Mouse (Mus musculus) liver, embryonic 13.5 days (tissue): ENCODE results near the gene Vamp1. TPM values are rescaled to one million over a fixed set of nuclear protein-coding genes. Genes with fewer than 3 reads are reported as not detected.

Experiments
- ATAC-seq: fragments of 200-750 bp; cut with Nextera tagmentation; 2 replicates; pipeline ENCODE4 v1.8.0; 2017; ENCODE audit warnings: low read depth, mild to moderate bottlenecking, moderate number of reproducible peaks, moderate library complexity
- DNase-seq: peaks from one replicate; pipeline ENCODE4 v3.0.0; 2022
- H3K27ac ChIP-seq: fragments of 300-500 bp; sonication (generic); 2 replicates; pipeline ENCODE4 v1.5.1; 2015; ENCODE audit warnings: moderate library complexity, mild to moderate bottlenecking, inconsistent platforms
- H3K27me3 ChIP-seq: fragments of 300-500 bp; sonication (generic); 2 replicates; pipeline ENCODE4 v1.6.1; 2015; ENCODE audit warnings: mild to moderate bottlenecking, inconsistent platforms
- H3K36me3 ChIP-seq: fragments of 300-500 bp; sonication (generic); 2 replicates; pipeline ENCODE4 v1.6.1; 2015; ENCODE audit warnings: mild to moderate bottlenecking, inconsistent platforms
- H3K4me1 ChIP-seq: fragments of 300-500 bp; sonication (generic); replicated peaks from 2 replicates; pipeline ENCODE4 v1.6.1; 2015; ENCODE audit warnings: inconsistent platforms
- H3K4me2 ChIP-seq: fragments of 300-500 bp; sonication (generic); 2 replicates; pipeline ENCODE4 v1.6.1; 2015; ENCODE audit warnings: inconsistent platforms, mild to moderate bottlenecking, moderate library complexity
- H3K4me3 ChIP-seq: fragments of 300-500 bp; sonication (generic); replicated peaks from 2 replicates; pipeline ENCODE4 v1.5.1; 2015; ENCODE audit warnings: mild to moderate bottlenecking, inconsistent platforms
- H3K9ac ChIP-seq: fragments of 300-500 bp; sonication (generic); 2 replicates; pipeline ENCODE4 v1.6.1; 2015; ENCODE audit warnings: mild to moderate bottlenecking, inconsistent platforms
- H3K9me3 ChIP-seq: fragments of 300-500 bp; sonication (generic); replicated peaks from 2 replicates; pipeline ENCODE4 v1.6.1; 2016; ENCODE audit warnings: inconsistent platforms
- WGBS: fragments of 180-500 bp; shearing (Covaris S2); methylation state at CpG from one replicate; pipeline ENCODE4 v1.1.7; 2015; ENCODE audit not compliant: insufficient replicate concordance; 5-methylcytosine and 5-hydroxymethylcytosine counted together
- polyA plus RNA-seq: library from polyadenylated mRNA; unstranded; fragments of >200 nt; fragmentation: Nextera tagmentation; extraction: Ambion mirVana; gene quantifications from 2 replicates; pipeline ENCODE4 v1.2.1, GENCODE M21; 2015

The Vamp1 gene
- polyA plus RNA-seq, 1 experiment from 2014 or later: 1.6 TPM

DNA sequence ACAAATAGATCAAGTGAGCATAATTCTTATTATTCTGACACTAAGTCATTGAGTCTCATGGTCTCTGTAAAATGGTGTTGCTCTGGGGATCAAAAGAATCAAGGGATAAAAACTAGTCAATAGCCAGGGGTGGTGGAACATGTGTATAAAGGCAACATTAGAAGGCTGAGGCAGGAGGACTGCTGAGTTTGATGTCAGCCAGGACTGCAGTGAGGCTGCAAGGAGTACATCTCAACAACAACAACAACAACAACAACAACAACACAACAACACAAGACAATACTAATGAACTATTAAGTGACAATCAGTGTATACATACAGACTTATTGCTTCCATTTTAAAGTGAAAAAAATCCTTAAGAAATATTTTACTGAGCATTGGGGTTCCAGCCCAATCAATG, 24.5 kb upstream of the Vamp1 start:
- H3K9ac ChIP-seq: peak overlapping the region; percentile 92
- H3K4me1 ChIP-seq: peaks cover 46% of the 10 kb centered on the region
- no peak for ATAC-seq
- no peaks in the 10 kb centered on the region for H3K27me3 ChIP-seq
- H3K36me3 ChIP-seq: peaks cover 65% of the 10 kb centered on the region
- peak overlapping the region; percentile 75 for H3K4me2 ChIP-seq
- peak overlapping the region; percentile 83 for H3K4me3 ChIP-seq
- no peaks in the 10 kb centered on the region for H3K9me3 ChIP-seq
- H3K27ac ChIP-seq: peak overlapping the region; percentile 100
- DNase-seq: no peak

DNA sequence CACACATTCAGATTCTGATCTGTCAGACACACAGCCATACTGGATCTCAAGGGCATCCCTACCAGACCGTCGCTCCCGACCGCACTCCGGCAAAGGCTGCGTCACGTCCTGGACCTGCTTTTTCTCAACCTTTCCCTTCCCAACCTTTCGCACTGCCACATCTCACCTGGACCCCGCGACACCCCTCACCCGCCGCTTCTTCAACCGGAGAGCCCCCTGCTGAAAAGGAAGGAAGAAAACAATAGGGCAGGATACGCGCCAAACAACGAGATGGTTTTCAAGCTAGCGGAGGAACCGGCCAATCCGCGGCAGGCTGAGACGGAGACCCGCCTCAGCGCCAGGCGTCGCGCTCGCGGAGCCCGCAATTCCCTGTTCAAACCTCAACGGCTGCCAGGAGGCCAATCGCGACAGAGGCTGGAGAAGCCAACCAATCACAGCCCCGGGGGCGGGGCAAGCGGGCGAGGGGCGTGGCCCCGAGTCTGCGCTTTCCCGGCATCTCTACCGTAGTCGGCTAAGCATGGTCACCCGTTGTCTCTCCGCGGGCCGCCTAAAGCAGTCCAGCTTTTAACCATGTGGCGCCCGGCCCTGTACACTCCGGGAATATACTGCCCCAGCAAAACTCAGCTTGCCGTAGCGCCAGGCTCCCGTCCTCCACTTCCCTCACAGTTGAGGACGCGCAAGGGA, 23.9 kb upstream of the Vamp1 start, which contains the start of the genes Ncapd2 and Mrpl51:
TSS of gene Ncapd2 (minus strand) at position 370 of the 684 bp plus-strand sequence.
TSS of gene Mrpl51 (plus strand) at position 470 of the 684 bp plus-strand sequence.
- peak; percentile 90 for ATAC-seq
- peak within 1 kb of the TSS; percentile 75 for H3K4me2 ChIP-seq
- H3K27me3 ChIP-seq: no peaks in the 10 kb centered on the region
- WGBS: under 1% methylated on average over 54 of the region's 54 CpGs
- peak within 1 kb of the TSS; percentile 100 for H3K27ac ChIP-seq
- H3K9ac ChIP-seq: peak within 1 kb of the TSS; percentile 92
- peaks cover 58% of the 10 kb centered on the region for H3K36me3 ChIP-seq
- H3K4me1 ChIP-seq: peaks cover 46% of the 10 kb centered on the region
- peak; percentile 97 for DNase-seq
- H3K4me3 ChIP-seq: peak within 1 kb of the TSS; percentile 83
- H3K9me3 ChIP-seq: no peaks in the 10 kb centered on the region

DNA sequence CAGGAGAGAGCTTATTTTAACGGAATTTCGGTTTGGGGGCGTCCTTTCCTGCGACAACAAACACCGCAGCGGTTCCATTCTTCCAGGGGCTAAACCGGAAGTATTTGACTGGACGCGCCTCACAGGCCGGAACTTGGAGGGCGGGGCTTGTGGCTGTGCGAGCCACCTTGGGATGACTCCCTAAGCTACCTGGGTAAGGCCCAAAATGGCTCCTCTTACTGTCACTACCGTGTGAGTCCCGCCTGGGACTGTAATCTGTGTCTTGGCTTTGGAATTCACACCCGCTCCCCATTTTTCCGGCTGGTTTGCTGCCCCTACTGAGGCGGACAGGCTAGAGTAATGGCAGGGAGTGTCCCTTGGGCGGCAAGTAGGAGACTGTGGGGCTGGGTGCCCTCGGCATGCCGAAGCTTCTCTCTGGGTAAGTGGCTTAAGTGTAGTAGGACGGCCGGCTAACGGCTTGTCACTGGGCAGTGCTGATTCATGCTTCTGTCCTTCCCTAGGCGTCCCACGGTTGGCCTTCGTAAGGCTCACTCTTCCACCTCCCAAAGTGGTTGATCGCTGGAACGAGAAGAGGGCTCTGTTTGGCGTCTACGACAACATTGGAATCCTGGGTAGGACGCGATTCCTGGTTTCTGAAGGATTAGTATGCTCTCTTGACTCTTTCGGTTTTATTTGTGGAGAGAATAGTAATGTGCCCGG, 23.2 kb upstream of the Vamp1 start:
- Histone ChIP-seq H3K9ac (peak overlapping the region; percentile 92), H3K4me2 (peak overlapping the region; percentile 75), H3K4me3 (peak overlapping the region; percentile 83), H3K27me3 (no peaks in the 10 kb centered on the region), H3K36me3 (peaks cover 51% of the 10 kb centered on the region), H3K4me1 (peaks cover 46% of the 10 kb centered on the region), H3K27ac (peak overlapping the region; percentile 100), H3K9me3 (no peaks in the 10 kb centered on the region)
- WGBS: under 1% methylated on average over 34 of the region's 34 CpGs
- ATAC-seq: peak; percentile 88
- peak; percentile 89 for DNase-seq

DNA sequence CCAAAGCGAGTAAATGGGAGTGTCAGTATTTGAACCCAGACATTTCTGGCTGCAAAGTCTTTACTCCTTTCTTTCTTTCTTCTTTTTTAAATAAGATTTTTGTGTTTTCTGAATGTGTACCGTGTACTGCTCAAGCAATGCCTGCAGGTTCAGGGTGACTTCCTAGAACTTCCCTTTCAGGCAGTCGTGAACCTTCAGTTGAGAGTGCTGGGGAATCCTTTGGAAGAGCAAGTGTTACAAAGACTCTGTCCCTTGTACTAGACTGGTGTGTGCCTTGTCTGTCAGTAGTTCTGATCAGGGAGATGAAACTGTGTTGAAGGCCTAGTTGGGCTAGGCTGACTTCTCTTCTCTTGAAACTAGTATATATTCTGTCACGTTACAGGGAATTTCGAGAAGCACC, 22.5 kb upstream of the Vamp1 start:
- Histone ChIP-seq H3K9me3 (no peaks in the 10 kb centered on the region), H3K27me3 (no peaks in the 10 kb centered on the region), H3K4me2 (peak overlapping the region; percentile 75), H3K9ac (peak overlapping the region; percentile 92), H3K4me1 (peaks cover 39% of the 10 kb centered on the region), H3K36me3 (peaks cover 45% of the 10 kb centered on the region), H3K4me3 (peak overlapping the region; percentile 83), H3K27ac (peak overlapping the region; percentile 100)
- ATAC-seq (no peak), DNase-seq (no peak)
- 13% methylated on average over 5 of the region's 5 CpGs for WGBS

DNA sequence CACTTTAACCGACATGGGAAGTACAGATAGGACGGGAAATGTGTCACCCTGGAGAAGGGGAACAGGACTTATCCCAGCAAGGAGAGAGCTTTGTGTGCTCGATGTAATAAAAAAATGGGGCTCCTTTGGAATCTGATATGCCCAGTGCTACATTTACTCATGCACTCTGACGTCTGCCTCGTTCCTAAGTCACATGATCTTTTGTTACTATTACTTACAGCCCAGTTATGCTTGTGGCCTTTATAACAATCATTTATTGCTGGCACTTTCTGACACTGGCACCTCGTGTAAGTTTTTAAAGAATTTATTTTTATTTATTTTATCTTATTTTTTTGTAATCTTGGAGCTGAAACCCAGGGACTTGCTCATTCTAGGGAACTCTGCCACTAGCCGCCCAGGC, 22.0 kb upstream of the Vamp1 start:
- no peak for ATAC-seq
- Histone ChIP-seq H3K9me3 (no peaks in the 10 kb centered on the region), H3K27ac (peak overlapping the region; percentile 100), H3K27me3 (no peaks in the 10 kb centered on the region), H3K4me1 (peaks cover 34% of the 10 kb centered on the region), H3K4me2 (peak overlapping the region; percentile 75), H3K36me3 (peaks cover 39% of the 10 kb centered on the region), H3K4me3 (peak overlapping the region; percentile 83), H3K9ac (peak overlapping the region; percentile 92)
- 24% methylated on average over 7 of the region's 7 CpGs for WGBS
- DNase-seq: no peak

DNA sequence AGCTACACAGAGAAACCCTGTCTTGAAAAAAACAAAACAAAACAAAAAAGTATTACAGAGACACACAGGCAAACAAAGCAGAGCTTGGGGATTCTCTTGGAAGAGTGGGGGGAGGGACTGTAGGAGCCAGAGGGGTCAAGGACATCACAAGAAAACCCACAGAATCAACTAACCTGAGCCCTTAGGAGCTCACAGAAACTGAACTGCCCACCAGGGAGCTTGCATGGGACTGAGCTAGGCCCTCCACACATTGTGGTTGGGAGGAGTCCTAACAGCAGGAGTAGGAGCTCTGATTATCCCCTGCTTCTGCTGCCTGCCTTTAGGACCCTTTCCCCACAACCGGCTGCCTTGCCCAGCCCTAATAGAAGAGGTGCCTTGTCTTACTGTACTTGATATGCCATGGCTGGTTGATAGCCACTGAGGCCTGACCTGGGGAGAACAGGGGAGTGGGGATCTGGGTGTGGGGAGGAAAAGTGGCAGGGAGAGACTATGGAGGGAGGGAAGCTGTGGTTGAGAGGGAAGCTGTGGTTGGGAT, 19.7 kb upstream of the Vamp1 start:
- H3K9me3 ChIP-seq: no peaks in the 10 kb centered on the region
- no peak for DNase-seq
- H3K27ac ChIP-seq: no peak overlapping the region
- H3K4me1 ChIP-seq: peaks cover 14% of the 10 kb centered on the region
- H3K27me3 ChIP-seq: no peaks in the 10 kb centered on the region
- H3K9ac ChIP-seq: no peak overlapping the region
- H3K36me3 ChIP-seq: peaks cover 25% of the 10 kb centered on the region
- ATAC-seq: no peak
- no peak overlapping the region for H3K4me2 ChIP-seq
- no peak overlapping the region for H3K4me3 ChIP-seq
- WGBS: 48% methylated on average over 1 of the region's 1 CpGs

DNA sequence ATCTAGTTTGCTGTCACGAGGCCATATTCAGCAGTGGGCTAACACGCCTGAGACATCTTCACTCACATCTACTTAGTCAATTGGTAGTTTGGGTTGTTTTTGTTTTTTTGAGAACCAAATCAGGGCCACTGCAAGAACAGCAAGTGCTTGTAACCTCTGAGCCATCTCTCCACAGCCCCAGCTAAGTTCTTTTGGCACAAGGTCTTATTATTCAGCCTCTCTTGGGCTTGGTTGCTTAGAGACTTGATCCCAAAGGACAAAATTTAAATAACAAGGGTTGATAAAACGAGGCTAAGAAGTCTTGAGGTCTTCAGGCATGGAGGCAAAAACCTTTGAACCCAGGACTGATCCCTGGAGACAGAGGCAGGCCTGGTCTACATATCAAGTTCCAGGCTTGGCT, 19.1 kb upstream of the Vamp1 start:
- ATAC-seq: no peak
- peaks cover 25% of the 10 kb centered on the region for H3K36me3 ChIP-seq
- WGBS: 78% methylated on average over 3 of the region's 3 CpGs

DNA sequence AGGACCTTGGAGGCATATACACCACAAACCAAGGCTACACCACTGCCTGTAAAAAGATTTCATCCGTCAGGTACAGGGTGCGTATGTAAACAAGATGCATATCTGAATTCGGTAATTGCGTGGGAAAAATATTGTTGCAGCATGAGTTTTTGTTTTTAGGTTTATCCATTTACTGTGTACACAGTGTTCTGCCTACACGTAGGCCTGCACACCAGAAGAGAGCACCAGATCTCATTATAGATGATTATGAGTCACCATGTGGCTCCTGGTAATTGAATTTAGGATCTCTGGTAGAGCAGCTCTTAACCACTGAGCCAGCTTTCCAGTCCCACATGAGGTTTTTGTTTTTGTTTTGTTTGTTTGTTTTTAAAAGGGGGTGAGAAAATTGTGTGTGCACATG, 18.2 kb upstream of the Vamp1 start:
- no peak overlapping the region for H3K9ac ChIP-seq
- DNase-seq (no peak), ATAC-seq (no peak)
- H3K36me3 ChIP-seq: peaks cover 25% of the 10 kb centered on the region
- no peaks in the 10 kb centered on the region for H3K27me3 ChIP-seq
- 85% methylated on average over 5 of the region's 5 CpGs for WGBS
- H3K9me3 ChIP-seq: no peaks in the 10 kb centered on the region
- H3K4me2 ChIP-seq: no peak overlapping the region
- no peak overlapping the region for H3K4me3 ChIP-seq
- peaks cover 14% of the 10 kb centered on the region for H3K4me1 ChIP-seq
- no peak overlapping the region for H3K27ac ChIP-seq

More for the DNA sequence above, 19.1 kb upstream of the Vamp1 start:
- H3K4me3 ChIP-seq: no peak overlapping the region
- no peak overlapping the region for H3K27ac ChIP-seq
- H3K4me1 ChIP-seq: peaks cover 14% of the 10 kb centered on the region
- H3K27me3 ChIP-seq: no peaks in the 10 kb centered on the region
- H3K4me2 ChIP-seq: no peak overlapping the region
- DNase-seq: no peak
- H3K9ac ChIP-seq: no peak overlapping the region
- H3K9me3 ChIP-seq: no peaks in the 10 kb centered on the region

DNA sequence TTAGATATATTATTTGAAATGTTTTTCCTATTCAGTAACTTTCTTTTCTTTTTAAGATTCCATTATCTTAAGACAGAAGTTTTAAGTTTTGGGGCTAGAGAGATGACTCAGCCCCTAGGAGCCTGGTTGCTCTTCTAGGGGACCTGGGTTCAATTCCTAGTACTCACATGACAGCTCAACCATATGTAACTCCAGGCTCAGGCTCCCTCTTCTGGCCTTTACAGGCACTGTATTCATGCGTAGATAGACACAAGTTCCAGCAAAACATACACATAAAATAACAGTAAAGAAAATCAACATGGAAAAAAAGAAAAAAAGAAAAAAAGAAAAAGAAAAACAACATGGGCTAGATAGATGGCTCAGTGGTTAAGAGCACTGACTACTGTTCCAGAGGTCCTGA, 4.9 kb upstream of the Vamp1 start:
- no peak for ATAC-seq
- no peak overlapping the region for H3K27ac ChIP-seq
- no peak overlapping the region for H3K9ac ChIP-seq
- no peaks in the 10 kb centered on the region for H3K36me3 ChIP-seq
- H3K4me2 ChIP-seq: no peak overlapping the region
- no peaks in the 10 kb centered on the region for H3K9me3 ChIP-seq
- H3K4me3 ChIP-seq: no peak overlapping the region
- 62% methylated on average over 1 of the region's 1 CpGs for WGBS
- no peaks in the 10 kb centered on the region for H3K4me1 ChIP-seq
- DNase-seq: no peak
- H3K27me3 ChIP-seq: peaks cover 29% of the 10 kb centered on the region

DNA sequence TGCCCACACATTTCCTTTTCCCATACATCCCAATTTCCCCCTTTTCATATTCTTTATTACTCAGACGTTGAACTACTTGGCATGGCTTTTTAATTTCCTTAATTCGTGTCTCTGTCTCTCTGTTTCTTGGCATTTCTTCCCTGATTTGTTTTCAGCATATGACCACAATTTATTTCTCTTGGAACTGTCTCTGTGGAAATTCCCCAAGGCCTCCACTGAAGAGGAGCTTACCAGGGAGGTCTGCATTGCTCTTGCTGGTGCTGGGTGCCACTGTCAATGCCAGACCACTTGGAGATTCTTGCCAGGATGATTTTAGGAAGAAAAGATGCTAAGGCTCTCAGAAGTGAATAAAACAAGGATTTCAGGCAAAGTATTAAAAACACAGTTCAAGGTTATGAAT, 2.7 kb upstream of the Vamp1 start:
- no peak for ATAC-seq

DNA sequence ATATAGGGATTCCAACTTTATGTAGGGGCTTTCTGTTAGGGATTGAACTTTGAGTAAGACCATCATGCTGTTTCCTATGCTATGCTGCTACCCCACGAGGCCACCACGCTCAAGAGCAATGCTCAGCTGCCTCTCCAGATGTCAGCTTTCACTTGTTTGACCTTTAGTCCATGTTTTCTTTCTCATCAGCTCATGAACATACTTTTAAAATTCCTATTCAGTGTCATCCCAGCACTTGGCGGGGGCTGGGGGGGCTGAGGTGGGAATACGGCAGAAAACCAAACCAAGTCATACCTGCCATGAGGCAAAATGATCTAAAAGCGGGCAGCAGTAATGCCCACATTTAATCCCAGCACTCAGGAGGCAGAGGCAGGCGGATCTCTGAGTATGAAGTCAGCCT, 2.2 kb upstream of the Vamp1 start:
- H3K4me1 ChIP-seq: peaks cover 16% of the 10 kb centered on the region
- no peak overlapping the region for H3K9ac ChIP-seq
- H3K27ac ChIP-seq: no peak overlapping the region
- 53% methylated on average over 6 of the region's 6 CpGs for WGBS
- peaks cover 29% of the 10 kb centered on the region for H3K27me3 ChIP-seq
- no peak for ATAC-seq
- no peaks in the 10 kb centered on the region for H3K9me3 ChIP-seq
- no peaks in the 10 kb centered on the region for H3K36me3 ChIP-seq
- H3K4me3 ChIP-seq: no peak overlapping the region
- DNase-seq: no peak
- no peak overlapping the region for H3K4me2 ChIP-seq

More for the DNA sequence above, 2.7 kb upstream of the Vamp1 start:
- H3K27me3 ChIP-seq: peaks cover 29% of the 10 kb centered on the region
- H3K27ac ChIP-seq: no peak overlapping the region
- 37% methylated on average over 2 of the region's 2 CpGs for WGBS
- H3K4me3 ChIP-seq: no peak overlapping the region
- H3K4me1 ChIP-seq: peaks cover 16% of the 10 kb centered on the region
- H3K9me3 ChIP-seq: no peaks in the 10 kb centered on the region
- no peak overlapping the region for H3K9ac ChIP-seq
- no peak for DNase-seq
- no peaks in the 10 kb centered on the region for H3K36me3 ChIP-seq
- H3K4me2 ChIP-seq: no peak overlapping the region
